Mouse (Mus musculus) left cerebral cortex, adult 2 months (tissue): ENCODE measurements around the gene Plekhb2. TPM values are rescaled to one million over a fixed set of nuclear protein-coding genes. Genes with fewer than 3 reads are reported as not detected.
A peak's percentile ranks its signal among the peaks of the same experiment; 100 is the strongest.

ENCODE experiments used
- DNase-seq, 2 experiments: peaks; one replicate each; pipeline ENCODE4 v3.0.0; 2021 to 2022; ENCODE audit warnings: low spot score in 2 of 2, mixed read lengths in 1 of 2; ENCODE audit errors: extremely low spot score in 1 of 2
- H3K27ac ChIP-seq: fragments of 200-600 bp; 2 replicates; pipeline ENCODE4 v1.8.1; 2022
- H3K4me3 ChIP-seq: fragments of 200-600 bp; 2 replicates; pipeline ENCODE4 v1.8.1; 2022
- CTCF ChIP-seq: fragments of 200-600 bp; IDR thresholded peaks from 2 replicates; pipeline ENCODE4 v1.8.1; 2022; ENCODE audit warnings: antibody characterized with exemption, mild to moderate bottlenecking, moderate library complexity
- intact Hi-C: fragments of 180-260 bp; cut with DNase I; formaldehyde crosslinking; loops from one replicate; pipeline ENCODE4 v1.15.1; 2025
- total RNA-seq, 2 experiments: library from RNA; stranded (reverse); gene quantifications; 2 replicates each; pipeline ENCODE4 v1.2.3; 2021

The Plekhb2 gene
- total RNA-seq, 2 experiments from 2014 or later = 255 to 290 TPM

- Histone ChIP-seq H3K4me3 (no peak overlapping the region), H3K27ac (no peak overlapping the region)
- no peak for DNase-seq
- TF ChIP-seq CTCF = no peak
- intact Hi-C loops = no loop called here
These were observed 21.4 kb downstream of the Plekhb2 start for GRCm38 (mm10) chr1:34871170-34871569.

GRCm38 (mm10) chr1:34873551-34873950 is 23.8 kb downstream of the Plekhb2 start:
- no peak for TF ChIP-seq CTCF
- intact Hi-C loops = no loop called here
- no peak for DNase-seq
- H3K27ac ChIP-seq = no peak overlapping the region
- no peak overlapping the region for H3K4me3 ChIP-seq

GRCm38 (mm10) chr1:34879611-34880010 is 29.8 kb downstream of the Plekhb2 start:
- TF ChIP-seq CTCF = no peak
- peak in 1 of 2 experiments; percentile 6 for DNase-seq
- Histone ChIP-seq H3K27ac (no peak overlapping the region), H3K4me3 (no peak overlapping the region)
- intact Hi-C loops = no loop called here

GRCm38 (mm10) chr1:34883776-34884175 is 34.0 kb downstream of the Plekhb2 start:
- no peak for TF ChIP-seq CTCF
- Histone ChIP-seq H3K4me3 (no peak overlapping the region), H3K27ac (no peak overlapping the region)
- intact Hi-C loops = no loop called here
- DNase-seq = no peak

GRCm38 (mm10) chr1:34891559-34892289 is 41.9 kb downstream of the Plekhb2 start:
- peak; percentile 64 to 66 for DNase-seq
- Histone ChIP-seq H3K4me3 (no peak overlapping the region), H3K27ac (no peak overlapping the region)
- intact Hi-C loops = loop anchor here (5.0 to 10.0 kb wide), 5 partner anchors 247 to 1383 kb away; partner anchors contain the start of genes Hs6st1 and Neurl3
- TF ChIP-seq CTCF = peak; percentile 86

GRCm38 (mm10) chr1:34892466-34892865 is 42.7 kb downstream of the Plekhb2 start:
- H3K27ac ChIP-seq = no peak overlapping the region
- no peak overlapping the region for H3K4me3 ChIP-seq
- TF ChIP-seq CTCF = no peak
- intact Hi-C loops = loop anchor here (5.0 to 10.0 kb wide), 5 partner anchors 248 to 1382 kb away; partner anchors contain the start of genes Hs6st1 and Neurl3
- no peak for DNase-seq

- DNase-seq = no peak
- no peak overlapping the region for H3K27ac ChIP-seq
- intact Hi-C loops = loop anchor here (5.0 to 10.0 kb wide), 5 partner anchors 249 to 1381 kb away; partner anchors contain the start of genes Hs6st1 and Neurl3
- H3K4me3 ChIP-seq = no peak overlapping the region
- TF ChIP-seq CTCF = no peak
These were observed 43.6 kb downstream of the Plekhb2 start for GRCm38 (mm10) chr1:34893331-34893730.

- peak; percentile 63 for TF ChIP-seq CTCF
- H3K27ac ChIP-seq = no peak overlapping the region
- no peak overlapping the region for H3K4me3 ChIP-seq
- DNase-seq = no peak
- intact Hi-C loops = loop anchor here (5.0 to 10.0 kb wide), 5 partner anchors 249 to 1381 kb away; partner anchors contain the start of genes Hs6st1 and Neurl3
These were observed 44.1 kb downstream of the Plekhb2 start for GRCm38 (mm10) chr1:34893831-34894230.

- intact Hi-C loops = loop anchor here (5.0 to 10.0 kb wide), 4 partner anchors 251 to 1379 kb away; partner anchors contain the start of gene Neurl3
- DNase-seq = no peak
- H3K27ac ChIP-seq = no peak overlapping the region
- no peak overlapping the region for H3K4me3 ChIP-seq
- TF ChIP-seq CTCF = no peak; the same call in none of the 2 replicates
These were observed 46.3 kb downstream of the Plekhb2 start for GRCm38 (mm10) chr1:34896102-34896501.

- Histone ChIP-seq H3K4me3 (no peak overlapping the region), H3K27ac (no peak overlapping the region)
- peak; percentile 76 for TF ChIP-seq CTCF
- intact Hi-C loops = loop anchor here (5.0 to 10.0 kb wide), 4 partner anchors 252 to 1378 kb away; partner anchors contain the start of gene Neurl3
- DNase-seq = peak; percentile 43 to 49
These were observed 47.1 kb downstream of the Plekhb2 start for GRCm38 (mm10) chr1:34896898-34897297.

- Histone ChIP-seq H3K4me3 (no peak overlapping the region), H3K27ac (no peak overlapping the region)
- intact Hi-C loops = no loop called here
- TF ChIP-seq CTCF = no peak
- no peak for DNase-seq
These were observed 78.9 kb downstream of the Plekhb2 start for GRCm38 (mm10) chr1:34928656-34929055.

Other genes starting within 250 kb of the Plekhb2 start
- 100 to 1,000 TPM; 233 to 241 TPM for gene Fam168b, start 6.9 kb upstream of the Plekhb2 start, total RNA-seq